Mouse (Mus musculus): Measurements from ENCODE around the gene Asb4. TPM values are rescaled to one million over a fixed set of nuclear protein-coding genes. Genes with fewer than 3 reads are reported as not detected.

Asb4 gene
- total and polyA plus RNA-seq, 3 experiments: 0.04 to 0.11 (median 0.07) TPM

DNA sequence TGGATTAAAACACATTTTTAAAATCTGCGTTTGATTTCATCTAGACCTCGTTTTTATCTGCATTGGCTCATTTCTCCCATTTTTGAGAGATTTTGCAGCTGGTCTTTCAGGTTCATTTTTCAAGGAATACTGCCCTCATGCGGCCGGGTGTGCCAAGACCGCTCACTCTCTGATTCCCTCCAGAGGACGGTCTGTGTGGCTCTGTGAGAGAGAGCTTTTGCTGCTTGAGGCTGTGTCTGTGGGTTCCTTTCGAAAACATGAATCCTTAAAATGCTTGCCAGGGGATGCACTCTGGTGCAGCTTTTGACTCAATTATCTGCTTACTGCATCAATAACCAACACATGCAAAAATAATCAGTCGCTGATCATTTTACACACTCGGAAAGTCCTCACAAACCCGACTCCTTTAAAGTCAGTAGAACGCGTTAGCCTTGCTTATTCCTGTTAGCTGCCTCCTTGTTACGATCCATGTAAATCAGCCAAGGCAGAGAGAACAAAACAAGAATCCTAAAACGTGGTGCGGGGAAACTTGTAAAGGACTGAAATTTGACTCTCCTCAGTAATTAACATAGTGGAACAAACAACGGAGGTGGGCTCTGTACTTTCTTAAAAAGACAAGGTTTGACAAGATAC is 487 bp upstream of the Asb4 start:
- Histone ChIP-seq H3K27me3 (replicated peaks) (no peaks in the 10 kb centered on the region), H3K27ac (ENCODE audit: insufficient read depth, low read depth) (no peak overlapping the region), H3K9ac (ENCODE audit: insufficient read depth, low read depth) (peak overlapping the region; percentile 54), H3K4me1 (ENCODE audit: control insufficient read depth in 1 of 2, insufficient read depth in 2 of 2) (peaks cover 4 to 27% of the 10 kb centered on the region in 2 experiments), H3K9me3 (replicated peaks; ENCODE audit: low read length) (no peaks in the 10 kb centered on the region), H3K79me2 (replicated peaks; ENCODE audit: control insufficient read depth, extremely low read depth, insufficient read depth, poor library complexity, severe bottlenecking) (no peaks in the 10 kb centered on the region), H3K4me3 (replicated peaks in 1 of 3; ENCODE audit: low read depth in 2 of 3, low read length in 2 of 3, poor library complexity in 1 of 3) (peak overlapping the region; percentile 23 to 58 (median 52)), H3K36me3 (replicated peaks in 1 of 2; ENCODE audit: control insufficient read depth in 1 of 2, insufficient read depth in 1 of 2, low read length in 1 of 2) (no peaks in the 10 kb centered on the region), H3K4me2 (ENCODE audit: insufficient read depth, low read depth, poor library complexity, severe bottlenecking) (peak overlapping the region; percentile 97)
- in situ Hi-C loops (cut with MboI; ENCODE audit: low pct_ligation_motif_present, low pct_unique_long_range_greater_than_20kb, low sequenced_read_pairs): loop anchor here (10.0 to 25.0 kb wide), 5 partner anchors 148 to 820 kb away; no protein-coding TSS in a partner anchor
- dilution Hi-C loops (cut with MboI; ENCODE audit: extremely low pct_ligation_motif_present, extremely low pct_unique_long_range_greater_than_20kb, low sequenced_read_pairs): no loop called here
- TF ChIP-seq ETS1 (conservative IDR thresholded peaks at IDR 0.05; ENCODE audit: low read depth, low read length) (no peak), SIN3A (IDR thresholded peaks at IDR 0.05; ENCODE audit: low read length) (peak; percentile 70), RAD21 (IDR thresholded peaks at IDR 0.05; ENCODE audit: low read depth, low read length) (peak; percentile 95), NELFE (IDR thresholded peaks at IDR 0.05; ENCODE audit: low read depth, low read length) (no peak), JUND (conservative IDR thresholded peaks at IDR 0.05; ENCODE audit: low read depth, low read length) (0 out of 2 replicates have a peak, but pooled peaks have one; percentile 42), EP300 (IDR thresholded peaks at IDR 0.05; ENCODE audit: low read length) (0 out of 2 replicates have a peak, but pooled peaks have one; percentile 18), ZC3H11A (IDR thresholded peaks at IDR 0.05; ENCODE audit: low read depth, low read length) (peak; percentile 60), MXI1 (IDR thresholded peaks at IDR 0.05; ENCODE audit: low read depth, low read length) (0 out of 2 replicates have a peak, but pooled peaks have one; percentile 45), USF1 (IDR thresholded peaks at IDR 0.05; ENCODE audit: low read depth, low read length) (no peak), SMC3 (IDR thresholded peaks at IDR 0.05; ENCODE audit: low read depth, low read length) (peak; percentile 85), CTCF (conservative IDR thresholded peaks at IDR 0.05 in 1 of 2, IDR thresholded peaks at IDR 0.05 in 1 of 2; ENCODE audit: low read depth in 2 of 2, low read length in 2 of 2) (peak; percentile 60 to 96), MYC (IDR thresholded peaks at IDR 0.05; ENCODE audit: low read depth, low read length) (0 out of 2 replicates have a peak, but pooled peaks have one; percentile 22), CHD1 (IDR thresholded peaks at IDR 0.05; ENCODE audit: low read depth, low read length) (peak; percentile 23; the same call in 1 of the 2 replicates), IRF4 (IDR thresholded peaks at IDR 0.05; ENCODE audit: low read depth, low read length) (peak; percentile 15; the same call in 1 of the 2 replicates)
- peak; percentile 78 for DNase-seq (ENCODE audit: extremely low read depth)

DNA sequence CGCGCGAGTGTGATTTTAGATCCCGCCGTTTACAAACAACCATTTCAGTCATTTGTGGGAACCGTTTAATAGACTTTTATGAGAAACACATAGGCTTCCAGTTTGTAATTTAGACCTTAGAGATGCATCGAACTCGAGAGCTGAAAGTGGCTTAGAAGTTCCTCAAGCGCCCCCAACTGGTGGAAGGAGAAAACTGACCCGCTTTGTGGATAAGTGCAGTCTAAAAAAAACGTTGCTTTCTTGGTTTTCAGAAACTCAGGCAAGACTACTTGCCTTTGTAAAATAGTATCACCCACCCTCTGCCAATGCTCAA is 948 bp downstream of the Asb4 start:
- H3K9me3 ChIP-seq (replicated peaks; ENCODE audit: low read length): no peaks in the 10 kb centered on the region
- H3K9ac ChIP-seq (ENCODE audit: insufficient read depth, low read depth): no peak overlapping the region
- H3K79me2 ChIP-seq (replicated peaks; ENCODE audit: control insufficient read depth, extremely low read depth, insufficient read depth, poor library complexity, severe bottlenecking): no peaks in the 10 kb centered on the region
- peak; percentile 82 for DNase-seq (ENCODE audit: extremely low read depth)
- H3K36me3 ChIP-seq (replicated peaks in 1 of 2; ENCODE audit: control insufficient read depth in 1 of 2, insufficient read depth in 1 of 2, low read length in 1 of 2): no peaks in the 10 kb centered on the region
- H3K4me1 ChIP-seq (ENCODE audit: control insufficient read depth in 1 of 2, insufficient read depth in 2 of 2): peaks cover 4 to 24% of the 10 kb centered on the region in 2 experiments
- H3K27ac ChIP-seq (ENCODE audit: insufficient read depth, low read depth): no peak overlapping the region
- dilution Hi-C loops (cut with MboI; ENCODE audit: extremely low pct_ligation_motif_present, extremely low pct_unique_long_range_greater_than_20kb, low sequenced_read_pairs): no loop called here
- H3K4me2 ChIP-seq (ENCODE audit: insufficient read depth, low read depth, poor library complexity, severe bottlenecking): peak overlapping the region; percentile 97
- H3K27me3 ChIP-seq (replicated peaks): no peaks in the 10 kb centered on the region
- peak overlapping the region in 1 of 3 experiments; percentile 15 for H3K4me3 ChIP-seq (replicated peaks in 1 of 3; ENCODE audit: low read depth in 2 of 3, low read length in 2 of 3, poor library complexity in 1 of 3)
- in situ Hi-C loops (cut with MboI; ENCODE audit: low pct_ligation_motif_present, low pct_unique_long_range_greater_than_20kb, low sequenced_read_pairs): loop anchor here (10.0 to 25.0 kb wide), 5 partner anchors 149 to 822 kb away; no protein-coding TSS in a partner anchor
- TF ChIP-seq MAX (IDR thresholded peaks at IDR 0.05; ENCODE audit: low read length) (no peak), CHD2 (IDR thresholded peaks at IDR 0.05; ENCODE audit: low read length) (no peak), ZNF384 (IDR thresholded peaks at IDR 0.05; ENCODE audit: low read depth, low read length) (peak; percentile 88), E2F4 (IDR thresholded peaks at IDR 0.05; ENCODE audit: insufficient replicate concordance, low read depth, low read length) (no peak), EP300 (IDR thresholded peaks at IDR 0.05; ENCODE audit: low read length) (no peak), ZMIZ1 (IDR thresholded peaks at IDR 0.05; ENCODE audit: low read depth, low read length) (no peak), JUND (conservative IDR thresholded peaks at IDR 0.05; ENCODE audit: low read depth, low read length) (0 out of 2 replicates have a peak, but pooled peaks have one; percentile 11), JUN (IDR thresholded peaks at IDR 0.05; ENCODE audit: insufficient read depth, low read depth, low read length) (no peak), CHD1 (IDR thresholded peaks at IDR 0.05; ENCODE audit: low read depth, low read length) (no peak), ETS1 (conservative IDR thresholded peaks at IDR 0.05; ENCODE audit: low read depth, low read length) (no peak), USF2 (conservative IDR thresholded peaks at IDR 0.05; ENCODE audit: low read depth, low read length) (no peak), UBTF (IDR thresholded peaks at IDR 0.05; ENCODE audit: low read depth, low read length) (no peak), TBP (conservative IDR thresholded peaks at IDR 0.05; ENCODE audit: low read depth, low read length) (0 out of 2 replicates have a peak, but pooled peaks have one; percentile 12), GABPA (IDR thresholded peaks at IDR 0.05; ENCODE audit: insufficient replicate concordance, low read depth, low read length) (no peak), RCOR1 (conservative IDR thresholded peaks at IDR 0.05; ENCODE audit: low read depth, low read length) (no peak), CTCF (conservative IDR thresholded peaks at IDR 0.05 in 1 of 2, IDR thresholded peaks at IDR 0.05 in 1 of 2; ENCODE audit: low read depth in 2 of 2, low read length in 2 of 2) (peak; percentile 82 to 89), MAFK (IDR thresholded peaks at IDR 0.05; ENCODE audit: insufficient replicate concordance, low read length) (no peak), ELF1 (IDR thresholded peaks at IDR 0.05; ENCODE audit: low read depth, low read length) (no peak), SIN3A (IDR thresholded peaks at IDR 0.05; ENCODE audit: low read length) (no peak), IRF4 (IDR thresholded peaks at IDR 0.05; ENCODE audit: low read depth, low read length) (peak; percentile 32; the same call in 1 of the 2 replicates), RAD21 (IDR thresholded peaks at IDR 0.05; ENCODE audit: low read depth, low read length) (peak; percentile 91), MXI1 (IDR thresholded peaks at IDR 0.05; ENCODE audit: low read depth, low read length) (no peak), ZC3H11A (IDR thresholded peaks at IDR 0.05; ENCODE audit: low read depth, low read length) (peak; percentile 14; the same call in 1 of the 2 replicates), KAT2A (IDR thresholded peaks at IDR 0.05; ENCODE audit: insufficient replicate concordance, low read length) (no peak), SMC3 (IDR thresholded peaks at IDR 0.05; ENCODE audit: low read depth, low read length) (peak; percentile 68), USF1 (IDR thresholded peaks at IDR 0.05; ENCODE audit: low read depth, low read length) (no peak)

Measured in CH12.LX (cell line).